Mouse (Mus musculus) lung, embryonic 16.5 days (tissue): Measurements from ENCODE around the gene Olfr938. TPM values are rescaled to one million over a fixed set of nuclear protein-coding genes. Genes with fewer than 3 reads are reported as not detected.

Experiments
- ATAC-seq: fragments of 200-750 bp; cut with Nextera tagmentation; 2 replicates; pipeline ENCODE4 v1.8.0; 2017; ENCODE audit warnings: low read depth, mild to moderate bottlenecking, moderate library complexity
- H3K27ac ChIP-seq: fragments of 300-500 bp; sonication (generic); 2 replicates; pipeline ENCODE4 v1.5.1; 2014; ENCODE audit warnings: mild to moderate bottlenecking, control low read depth, low read length
- H3K27me3 ChIP-seq: fragments of 300-500 bp; sonication (generic); 2 replicates; pipeline ENCODE4 v1.6.1; 2014; ENCODE audit warnings: low read depth, low read length, mixed read lengths; ENCODE audit not compliant: control insufficient read depth, insufficient read depth
- H3K36me3 ChIP-seq: fragments of 300-500 bp; sonication (generic); 2 replicates; pipeline ENCODE4 v1.6.1; 2014; ENCODE audit warnings: low read length; ENCODE audit not compliant: control insufficient read depth, insufficient read depth
- H3K4me1 ChIP-seq: fragments of 300-500 bp; sonication (generic); replicated peaks from 2 replicates; pipeline ENCODE4 v1.6.1; 2014; ENCODE audit warnings: low read length, mixed read lengths; ENCODE audit not compliant: control insufficient read depth, insufficient read depth
- H3K4me2 ChIP-seq: fragments of 300-500 bp; sonication (generic); 2 replicates; pipeline ENCODE4 v1.6.1; 2014; ENCODE audit warnings: low read depth, low read length, control low read depth
- H3K4me3 ChIP-seq: fragments of 300-500 bp; sonication (generic); 2 replicates; pipeline ENCODE4 v1.5.1; 2014; ENCODE audit warnings: mild to moderate bottlenecking, low read length, control low read depth
- H3K9ac ChIP-seq: fragments of 300-500 bp; sonication (generic); 2 replicates; pipeline ENCODE4 v1.6.1; 2014; ENCODE audit warnings: low read length, control low read depth
- H3K9me3 ChIP-seq: fragments of 300-500 bp; sonication (generic); 2 replicates; pipeline ENCODE4 v1.6.1; 2016; ENCODE audit warnings: low read length; ENCODE audit not compliant: control insufficient read depth
- WGBS: fragments of 180-500 bp; shearing (Covaris S2); extraction: QIAGEN DNeasy Blood & Tissue Kit; methylation state at CpG from one replicate; pipeline ENCODE4 v1.1.7; 2014; 5-methylcytosine and 5-hydroxymethylcytosine counted together
- microRNA-seq: library from miRNA; unstranded; fragments of <30 nt; microRNA quantifications from one replicate; pipeline ENCODE4, GENCODE M21; 2016
- polyA plus RNA-seq: library from polyadenylated mRNA; unstranded; fragments of >200 nt; fragmentation: Nextera tagmentation; extraction: Ambion mirVana; gene quantifications from 2 replicates; pipeline ENCODE4 v1.2.1, GENCODE M21; 2015

Olfr938 gene
- not detected in 2 replicates for polyA plus RNA-seq

DNA sequence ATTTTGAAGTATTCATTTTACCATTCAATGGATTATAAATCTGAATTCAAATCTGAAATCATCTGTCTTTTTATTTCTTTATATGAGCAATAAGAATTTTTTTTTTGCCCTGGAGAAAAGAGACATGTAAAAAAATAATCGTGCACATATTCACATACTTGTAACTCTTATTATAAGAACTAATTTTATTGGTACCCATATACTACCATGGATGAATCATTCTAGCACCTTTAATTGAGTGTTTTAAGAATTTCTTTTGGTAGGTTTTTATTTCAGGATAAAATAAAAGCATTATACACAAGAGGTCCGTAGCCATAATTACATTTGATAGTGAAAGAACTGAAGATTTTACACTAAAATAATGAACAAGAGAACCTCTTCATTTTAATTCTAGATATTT is at the start of gene Olfr938:
Olfr938 (minus strand) TSS at position 101 of the 400 bp plus-strand sequence.
- Histone ChIP-seq H3K9me3 (peaks cover 2% of the 10 kb centered on the region), H3K27me3 (no peaks in the 10 kb centered on the region), H3K9ac (no peak within 1 kb of the TSS), H3K36me3 (no peaks in the 10 kb centered on the region), H3K27ac (no peak within 1 kb of the TSS), H3K4me3 (no peak within 1 kb of the TSS), H3K4me2 (no peak within 1 kb of the TSS), H3K4me1 (no peaks in the 10 kb centered on the region)
- ATAC-seq: no peak
- 88% methylated on average over 2 of the region's 2 CpGs for WGBS

DNA sequence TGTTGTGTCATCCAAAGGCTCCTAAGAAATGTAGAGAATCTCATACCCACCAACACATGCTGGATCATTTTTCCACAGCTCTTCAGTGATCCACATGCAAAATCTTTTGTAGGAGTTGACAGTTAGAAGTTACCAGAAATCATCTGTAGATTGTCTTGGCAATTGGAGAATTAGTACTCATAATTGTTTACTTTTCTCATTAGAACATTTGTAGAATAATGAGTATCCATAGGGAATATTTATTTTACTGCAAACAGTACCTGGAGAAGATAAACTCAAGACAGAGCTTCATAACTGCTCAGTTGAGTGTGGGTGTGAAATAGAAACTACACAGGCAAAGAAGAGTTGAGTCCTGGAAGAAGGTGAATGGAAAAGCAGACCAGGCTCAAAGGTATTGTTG is 49.1 kb upstream of the Olfr938 start, which contains the start of gene Olfr27:
Olfr27 (plus strand) TSS at position 301 of the 400 bp plus-strand sequence.
- Histone ChIP-seq H3K9me3 (no peaks in the 10 kb centered on the region), H3K27me3 (no peaks in the 10 kb centered on the region), H3K9ac (no peak within 1 kb of the TSS), H3K36me3 (no peaks in the 10 kb centered on the region), H3K27ac (no peak within 1 kb of the TSS), H3K4me2 (no peak within 1 kb of the TSS), H3K4me1 (no peaks in the 10 kb centered on the region), H3K4me3 (no peak within 1 kb of the TSS)
- ATAC-seq: no peak

DNA sequence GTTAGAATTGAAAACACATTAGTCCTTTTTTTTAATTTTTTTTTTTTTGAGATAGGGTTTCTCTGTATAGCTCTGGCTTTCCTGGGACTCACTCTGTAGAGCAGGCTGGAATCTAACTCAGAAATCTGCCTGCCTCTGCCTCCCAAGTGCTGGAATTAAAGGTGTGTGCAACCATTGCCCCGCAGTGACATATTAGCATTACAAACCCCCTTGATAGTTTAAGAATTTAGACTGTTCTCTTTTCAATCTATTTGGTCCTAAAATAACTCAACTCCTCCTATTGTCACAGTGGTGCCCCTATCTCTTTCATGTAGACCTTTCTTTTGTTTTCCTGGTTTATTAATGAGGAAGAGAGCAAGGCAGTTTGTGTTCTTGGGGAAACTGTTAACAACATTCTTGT is 48.6 kb upstream of the Olfr938 start:
- Histone ChIP-seq H3K9me3 (no peaks in the 10 kb centered on the region), H3K27me3 (no peaks in the 10 kb centered on the region), H3K9ac (no peak overlapping the region), H3K27ac (no peak overlapping the region), H3K4me3 (no peak overlapping the region), H3K4me1 (no peaks in the 10 kb centered on the region), H3K4me2 (no peak overlapping the region), H3K36me3 (no peaks in the 10 kb centered on the region)
- 86% methylated on average over 1 of the region's 1 CpGs for WGBS
- ATAC-seq: no peak

DNA sequence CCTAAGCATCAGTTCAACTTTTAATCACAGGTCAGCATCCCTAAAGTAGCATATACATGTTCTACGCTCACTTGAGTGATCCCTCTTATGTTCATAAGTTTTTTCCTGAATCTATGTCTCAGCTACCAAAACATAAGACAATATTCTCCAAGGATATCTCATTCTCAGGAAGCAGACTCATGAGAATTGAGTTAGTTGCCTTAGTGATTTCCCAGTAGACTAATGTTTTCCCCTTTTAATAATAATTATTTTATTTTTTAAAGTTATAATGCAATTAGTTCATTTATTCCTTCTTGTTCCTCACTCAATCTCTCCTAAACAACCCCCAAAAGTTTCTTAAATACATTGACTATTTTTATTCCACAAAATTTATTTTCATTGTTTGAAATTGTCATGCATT is 13.8 kb downstream of the Olfr938 start, which contains the start of gene Olfr937:
Olfr937 (minus strand) TSS at position 101 of the 400 bp plus-strand sequence.
- Histone ChIP-seq H3K4me1 (no peaks in the 10 kb centered on the region), H3K4me2 (no peak within 1 kb of the TSS), H3K36me3 (no peaks in the 10 kb centered on the region), H3K27ac (no peak within 1 kb of the TSS), H3K27me3 (no peaks in the 10 kb centered on the region), H3K4me3 (no peak within 1 kb of the TSS), H3K9ac (no peak within 1 kb of the TSS), H3K9me3 (no peaks in the 10 kb centered on the region)
- ATAC-seq: no peak
- WGBS: 68% methylated on average over 1 of the region's 1 CpGs

Small RNA genes lying within 50 kb of the gene (microRNA-seq; reads per million reads assigned to microRNA genes)
- not detected for gene Gm25032
- gene Gm25529: not detected

Other genes starting within 250 kb of the Olfr938 start
- not detected in 2 replicates for gene Olfr924, start 234.4 kb downstream of the Olfr938 start, polyA plus RNA-seq
- gene Olfr26, start 223.8 kb downstream of the Olfr938 start, polyA plus RNA-seq: not detected in 2 replicates
- gene Olfr926, start 201.8 kb downstream of the Olfr938 start, polyA plus RNA-seq: not detected in 2 replicates
- gene Olfr930, start 149.1 kb downstream of the Olfr938 start, polyA plus RNA-seq: not detected in 2 replicates
- gene Olfr933, start 106.6 kb downstream of the Olfr938 start, polyA plus RNA-seq: not detected in 2 replicates
- not detected in 2 replicates for gene Olfr934, start 90.6 kb downstream of the Olfr938 start, polyA plus RNA-seq
- gene Olfr935, start 79.2 kb downstream of the Olfr938 start, polyA plus RNA-seq: not detected in 2 replicates
- gene Olfr146, start 55.5 kb downstream of the Olfr938 start, polyA plus RNA-seq: not detected in 2 replicates
- not detected in 2 replicates for gene Olfr937, start 13.9 kb downstream of the Olfr938 start, polyA plus RNA-seq
- gene Olfr27, start 49.2 kb upstream of the Olfr938 start, polyA plus RNA-seq: not detected in 2 replicates
- gene Olfr943, start 87.4 kb upstream of the Olfr938 start, polyA plus RNA-seq: not detected in 2 replicates
- not detected in 2 replicates for gene Olfr944, start 123.0 kb upstream of the Olfr938 start, polyA plus RNA-seq
- not detected in 2 replicates for gene Olfr1537, start 171.1 kb upstream of the Olfr938 start, polyA plus RNA-seq
- not detected in 2 replicates for gene Olfr945, start 197.9 kb upstream of the Olfr938 start, polyA plus RNA-seq
- gene Olfr948, start 247.2 kb upstream of the Olfr938 start, polyA plus RNA-seq: not detected in 2 replicates